Mouse (Mus musculus) forebrain, embryonic 11.5 days (tissue): ENCODE data around the gene 1700003E16Rik. TPM values are rescaled to one million over a fixed set of nuclear protein-coding genes. Genes with fewer than 3 reads are reported as not detected.

ENCODE experiments used
- polyA plus RNA-seq: library from polyadenylated mRNA; unstranded; fragments of >200 nt; fragmentation: Nextera tagmentation; extraction: Ambion mirVana; gene quantifications from 2 replicates; pipeline ENCODE4 v1.2.1, GENCODE M21; 2014

1700003E16Rik gene
- polyA plus RNA-seq, 1 experiment from 2014 or later = 1.9 TPM

Other genes starting within 250 kb of the 1700003E16Rik start
- 2.0 and 2.2 TPM in 2 replicates for gene Sema4f, start 216.6 kb upstream of the 1700003E16Rik start, polyA plus RNA-seq
- gene M1ap, start 209.5 kb upstream of the 1700003E16Rik start, polyA plus RNA-seq = 0.35 and 0.39 TPM in 2 replicates
- 4.8 and 5.6 TPM in 2 replicates for gene Dok1, start 122.9 kb upstream of the 1700003E16Rik start, polyA plus RNA-seq
- gene Loxl3, start 122.2 kb upstream of the 1700003E16Rik start, polyA plus RNA-seq = 9.2 and 9.9 TPM in 2 replicates
- gene Aup1, start 101.9 kb upstream of the 1700003E16Rik start, polyA plus RNA-seq = 124 and 125 TPM in 2 replicates
- gene Htra2, start 101.1 kb upstream of the 1700003E16Rik start, polyA plus RNA-seq = 30.1 and 32.5 TPM in 2 replicates
- gene Dqx1, start 98.6 kb upstream of the 1700003E16Rik start, polyA plus RNA-seq = 0.85 and 1.3 TPM in 2 replicates
- gene Tlx2, start 86.1 kb upstream of the 1700003E16Rik start, polyA plus RNA-seq = not detected in 2 replicates
- gene Pcgf1, start 78.5 kb upstream of the 1700003E16Rik start, polyA plus RNA-seq = 34.3 and 36.4 TPM in 2 replicates
- gene Lbx2, start 70.0 kb upstream of the 1700003E16Rik start, polyA plus RNA-seq = 0.40 TPM in 1 of 2 replicates, not detected in the other
- gene Ccdc142, start 54.8 kb upstream of the 1700003E16Rik start, polyA plus RNA-seq = 2.8 and 3.0 TPM in 2 replicates
- 2.5 and 3.0 TPM in 2 replicates for gene Gm42688, start 54.8 kb upstream of the 1700003E16Rik start, polyA plus RNA-seq
- 116 and 123 TPM in 2 replicates for gene Mrpl53, start 47.4 kb upstream of the 1700003E16Rik start, polyA plus RNA-seq
- 37.1 and 39.0 TPM in 2 replicates for gene Mogs, start 40.9 kb upstream of the 1700003E16Rik start, polyA plus RNA-seq
- gene Wbp1, start 34.8 kb upstream of the 1700003E16Rik start, polyA plus RNA-seq = 141 and 154 TPM in 2 replicates
- 20.0 and 27.7 TPM in 2 replicates for gene Ino80b, start 31.0 kb upstream of the 1700003E16Rik start, polyA plus RNA-seq
- gene Rtkn, start 20.9 kb upstream of the 1700003E16Rik start, polyA plus RNA-seq = 17.8 and 23.0 TPM in 2 replicates
- 12.6 and 15.6 TPM in 2 replicates for gene Wdr54, start within 50 bp of the 1700003E16Rik start, polyA plus RNA-seq
- gene Dctn1, start 9.5 kb downstream of the 1700003E16Rik start, polyA plus RNA-seq = 99.6 and 104 TPM in 2 replicates
- gene Slc4a5, start 63.4 kb downstream of the 1700003E16Rik start, polyA plus RNA-seq = 0.35 and 0.84 TPM in 2 replicates
- gene Mthfd2, start 169.5 kb downstream of the 1700003E16Rik start, polyA plus RNA-seq = 48.0 and 48.1 TPM in 2 replicates
- gene Mob1a, start 169.6 kb downstream of the 1700003E16Rik start, polyA plus RNA-seq = 69.7 TPM in 2 replicates
- gene Bola3, start 192.7 kb downstream of the 1700003E16Rik start, polyA plus RNA-seq = 128 and 140 TPM in 2 replicates